Mouse (Mus musculus): ENCODE measurements around the gene Veph1. TPM values are rescaled to one million over a fixed set of nuclear protein-coding genes. Genes with fewer than 3 reads are reported as not detected.

Gene Veph1
- not detected for total RNA-seq (2023)

DNA sequence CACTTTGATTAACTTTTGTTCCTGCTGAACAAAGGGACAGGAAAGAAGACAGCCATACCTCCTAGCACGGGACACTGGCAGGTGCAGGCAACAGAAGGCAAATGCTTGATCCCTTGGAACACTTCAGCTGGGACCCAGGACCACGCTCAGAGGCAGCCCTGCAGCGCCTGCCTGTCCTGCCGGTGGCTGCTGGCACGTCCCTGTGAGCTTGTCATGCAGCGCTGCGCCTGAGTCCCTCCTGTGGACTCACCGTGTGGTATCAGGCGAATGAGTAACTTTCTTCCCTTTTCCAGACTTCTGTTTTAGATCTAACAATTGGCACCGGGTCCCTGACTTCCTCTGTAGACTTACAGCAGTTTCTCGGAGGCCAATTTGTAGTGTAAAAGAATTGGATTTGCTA lies at the start of gene Veph1:
TSS of gene Veph1 (minus strand) at position 293 of the 400 bp plus-strand sequence.

GRCm38 (mm10) chr3:66219655-66220191 lies 76.9 kb downstream of the Veph1 start, which contains the start of gene Ptx3:
TSS of gene Ptx3 (plus strand) at chr3:66219910.

Other genes with a start within 250 kb of the Veph1 start
- gene Ptx3, start 76.9 kb downstream of the Veph1 start, total RNA-seq (2023): not detected

All from T-cell, adult 66 days (primary cell).